Mouse (Mus musculus) neural tube, embryonic 11.5 days (tissue): Measurements from ENCODE around the gene D930048N14Rik. TPM values are rescaled to one million over a fixed set of nuclear protein-coding genes. Genes with fewer than 3 reads are reported as not detected.
"Not testable (repeated sequence)": the region's sequence is repeated elsewhere in the genome, so short reads cannot be mapped to it uniquely, and the experiment has no call there.

Source experiments
- ATAC-seq: fragments of 200-750 bp; cut with Nextera tagmentation; 2 replicates; pipeline ENCODE4 v1.8.0; 2017; ENCODE audit warnings: moderate number of reproducible peaks, mild to moderate bottlenecking, moderate TSS enrichment, moderate library complexity; ENCODE audit not compliant: insufficient read depth, low FRiP score, low TSS enrichment
- DNase-seq: peaks from one replicate; pipeline ENCODE4 v3.0.0-alpha.2; 2015; ENCODE audit warnings: low spot score
- H3K27ac ChIP-seq: fragments of 300-500 bp; sonication (generic); 2 replicates; pipeline ENCODE4 v1.5.1; 2014; ENCODE audit warnings: low read depth, mild to moderate bottlenecking, low read length
- H3K27me3 ChIP-seq: fragments of 300-500 bp; sonication (generic); 2 replicates; pipeline ENCODE4 v1.6.1; 2014; ENCODE audit warnings: mild to moderate bottlenecking, low read length, mixed read lengths; ENCODE audit not compliant: control insufficient read depth, insufficient read depth
- H3K36me3 ChIP-seq: fragments of 300-500 bp; sonication (generic); 2 replicates; pipeline ENCODE4 v1.6.1; 2014; ENCODE audit warnings: mild to moderate bottlenecking, low read length, moderate library complexity, mixed read lengths; ENCODE audit not compliant: control insufficient read depth, insufficient read depth
- H3K4me1 ChIP-seq: fragments of 300-500 bp; sonication (generic); 2 replicates; pipeline ENCODE4 v1.6.1; 2014; ENCODE audit warnings: low read length, mixed read lengths; ENCODE audit not compliant: control insufficient read depth, insufficient read depth
- H3K4me2 ChIP-seq: fragments of 300-500 bp; sonication (generic); 2 replicates; pipeline ENCODE4 v1.6.1; 2014; ENCODE audit warnings: low read depth, mild to moderate bottlenecking, moderate library complexity
- H3K4me3 ChIP-seq: fragments of 300-500 bp; sonication (generic); 2 replicates; pipeline ENCODE4 v1.5.1; 2014; ENCODE audit warnings: low read depth, low read length
- H3K9ac ChIP-seq: fragments of 300-500 bp; sonication (generic); 2 replicates; pipeline ENCODE4 v1.6.1; 2014; ENCODE audit warnings: mild to moderate bottlenecking, low read length
- H3K9me3 ChIP-seq: fragments of 300-500 bp; sonication (generic); 2 replicates; pipeline ENCODE4 v1.6.1; 2016; ENCODE audit warnings: low read length; ENCODE audit not compliant: control insufficient read depth
- WGBS: fragments of 180-500 bp; shearing (Covaris S2); extraction: QIAGEN DNeasy Blood & Tissue Kit; methylation state at CpG from one replicate; pipeline ENCODE4 v1.1.7; 2014; 5-methylcytosine and 5-hydroxymethylcytosine counted together
- polyA plus RNA-seq: library from polyadenylated mRNA; unstranded; fragments of >200 nt; fragmentation: Nextera tagmentation; extraction: Ambion mirVana; gene quantifications from 2 replicates; pipeline ENCODE4 v1.2.1, GENCODE M21; 2014

The D930048N14Rik gene
- polyA plus RNA-seq, 1 experiment from 2014 or later: 0.74 TPM

- 93% methylated on average over 4 of the region's 4 CpGs for WGBS
- peaks cover 18% of the 10 kb centered on the region for H3K4me1 ChIP-seq
- no peak overlapping the region for H3K4me2 ChIP-seq
- H3K27me3 ChIP-seq: peaks cover 9% of the 10 kb centered on the region; the same call in 1 of the 2 replicates
- H3K36me3 ChIP-seq: no peaks in the 10 kb centered on the region
- H3K9ac ChIP-seq: no peak overlapping the region
- no peak for ATAC-seq
- no peak overlapping the region for H3K4me3 ChIP-seq
- no peaks in the 10 kb centered on the region for H3K9me3 ChIP-seq
- H3K27ac ChIP-seq: no peak overlapping the region
- no peak for DNase-seq
Measured at GRCm38 (mm10) chr11:51652889-51653418, 2.2 kb downstream of the D930048N14Rik start.

- WGBS: 89% methylated on average over 6 of the region's 6 CpGs
- Histone ChIP-seq H3K9me3 (no peaks in the 10 kb centered on the region), H3K27me3 (peaks cover 9% of the 10 kb centered on the region; the same call in 1 of the 2 replicates), H3K9ac (no peak overlapping the region), H3K4me3 (no peak overlapping the region), H3K27ac (no peak overlapping the region), H3K4me1 (peaks cover 11% of the 10 kb centered on the region), H3K36me3 (no peaks in the 10 kb centered on the region), H3K4me2 (no peak overlapping the region)
- no peak for ATAC-seq
- DNase-seq: no peak
Measured at GRCm38 (mm10) chr11:51653736-51654135, 3.0 kb downstream of the D930048N14Rik start.

- H3K27ac ChIP-seq: no peak overlapping the region
Measured at GRCm38 (mm10) chr11:51654891-51655290, 4.1 kb downstream of the D930048N14Rik start.

GRCm38 (mm10) chr11:51656798-51657521 lies 6.2 kb downstream of the D930048N14Rik start:
- Histone ChIP-seq H3K4me1 (no peaks in the 10 kb centered on the region), H3K27ac (no peak overlapping the region), H3K9ac (no peak overlapping the region), H3K4me3 (no peak overlapping the region), H3K27me3 (no peaks in the 10 kb centered on the region), H3K9me3 (no peaks in the 10 kb centered on the region), H3K36me3 (no peaks in the 10 kb centered on the region), H3K4me2 (no peak overlapping the region)
- DNase-seq (no peak), ATAC-seq (no peak)
- 86% methylated on average over 10 of the region's 10 CpGs for WGBS

More at GRCm38 (mm10) chr11:51654891-51655290, 4.1 kb downstream of the D930048N14Rik start:
- H3K4me1 ChIP-seq: peaks cover 4% of the 10 kb centered on the region
- H3K4me3 ChIP-seq: no peak overlapping the region
- H3K36me3 ChIP-seq: no peaks in the 10 kb centered on the region
- 89% methylated on average over 3 of the region's 3 CpGs for WGBS
- no peak overlapping the region for H3K4me2 ChIP-seq
- peaks cover 4% of the 10 kb centered on the region; the same call in 1 of the 2 replicates for H3K27me3 ChIP-seq
- DNase-seq (no peak), ATAC-seq (no peak)
- H3K9me3 ChIP-seq: no peaks in the 10 kb centered on the region
- H3K9ac ChIP-seq: no peak overlapping the region

- WGBS: 73% methylated on average over 7 of the region's 7 CpGs
- H3K4me1 ChIP-seq: no peaks in the 10 kb centered on the region
- H3K4me3 ChIP-seq: no peak overlapping the region
- H3K27me3 ChIP-seq: no peaks in the 10 kb centered on the region
- no peak overlapping the region for H3K4me2 ChIP-seq
- DNase-seq (no peak), ATAC-seq (no peak)
- no peaks in the 10 kb centered on the region for H3K36me3 ChIP-seq
- H3K9ac ChIP-seq: no peak overlapping the region
- no peaks in the 10 kb centered on the region for H3K9me3 ChIP-seq
- H3K27ac ChIP-seq: no peak overlapping the region
Measured at GRCm38 (mm10) chr11:51658291-51658690, 7.5 kb downstream of the D930048N14Rik start.

GRCm38 (mm10) chr11:51658705-51659104 lies 8.0 kb downstream of the D930048N14Rik start:
- no peak overlapping the region for H3K4me3 ChIP-seq
- no peaks in the 10 kb centered on the region for H3K4me1 ChIP-seq
- no peak for DNase-seq
- H3K4me2 ChIP-seq: no peak overlapping the region
- H3K36me3 ChIP-seq: no peaks in the 10 kb centered on the region
- no peaks in the 10 kb centered on the region for H3K9me3 ChIP-seq
- no peak overlapping the region for H3K9ac ChIP-seq
- H3K27ac ChIP-seq: no peak overlapping the region
- H3K27me3 ChIP-seq: no peaks in the 10 kb centered on the region
- no peak for ATAC-seq
- WGBS: 64% methylated on average over 6 of the region's 6 CpGs

GRCm38 (mm10) chr11:51661867-51662365 lies 11.2 kb downstream of the D930048N14Rik start:
- DNase-seq (no peak), ATAC-seq (no peak)
- no peak overlapping the region for H3K4me3 ChIP-seq
- H3K4me1 ChIP-seq: no peaks in the 10 kb centered on the region
- no peak overlapping the region for H3K4me2 ChIP-seq
- 85% methylated on average over 16 of the region's 16 CpGs for WGBS
- H3K27ac ChIP-seq: no peak overlapping the region
- H3K9me3 ChIP-seq: no peaks in the 10 kb centered on the region
- no peaks in the 10 kb centered on the region for H3K36me3 ChIP-seq
- H3K9ac ChIP-seq: no peak overlapping the region
- no peaks in the 10 kb centered on the region for H3K27me3 ChIP-seq

- no peak for ATAC-seq
- Histone ChIP-seq H3K4me1 (no peaks in the 10 kb centered on the region), H3K4me3 (no peak overlapping the region), H3K4me2 (no peak overlapping the region), H3K36me3 (no peaks in the 10 kb centered on the region), H3K27ac (no peak overlapping the region), H3K27me3 (no peaks in the 10 kb centered on the region), H3K9ac (no peak overlapping the region), H3K9me3 (no peaks in the 10 kb centered on the region)
- DNase-seq: no peak
- 78% methylated on average over 7 of the region's 7 CpGs for WGBS
Measured at GRCm38 (mm10) chr11:51662632-51663031, 11.9 kb downstream of the D930048N14Rik start.

GRCm38 (mm10) chr11:51664747-51665146 lies 14.0 kb downstream of the D930048N14Rik start:
- WGBS: 94% methylated on average over 7 of the region's 7 CpGs
- not testable (repeated sequence) for H3K9ac ChIP-seq, H3K9me3 ChIP-seq, ATAC-seq, H3K36me3 ChIP-seq, DNase-seq, H3K27ac ChIP-seq, H3K27me3 ChIP-seq, H3K4me1 ChIP-seq, H3K4me2 ChIP-seq, H3K4me3 ChIP-seq
